Mouse (Mus musculus) CD4-positive naive resting alpha-beta T cell, adult 76 days (primary cell): ENCODE results near the gene Egfem1. TPM values are rescaled to one million over a fixed set of nuclear protein-coding genes. Genes with fewer than 3 reads are reported as not detected.

Experiments used
- total RNA-seq: library from RNA; stranded (reverse); gene quantifications from one replicate; pipeline ENCODE4 v1.2.4, GENCODE M21; 2023

Egfem1 gene
- not detected for total RNA-seq

GRCm38 (mm10) chr3:29081952-29082295, at the start of gene Egfem1:
Egfem1 (plus strand) TSS chr3:29082023.

Other genes with a start within 250 kb of the Egfem1 start
- gene Gm1527, start 189.4 kb upstream of the Egfem1 start, total RNA-seq, result not detected